Mouse (Mus musculus) thymus, adult 2 months (tissue): Measurements from ENCODE around the gene F11r.

Source experiments
- CTCF ChIP-seq: fragments of 200-500 bp; IDR thresholded peaks from 2 replicates; pipeline ENCODE4 v1.5.1; 2012; ENCODE audit warnings: mild to moderate bottlenecking, control low read depth, low read length, moderate library complexity, borderline replicate concordance; ENCODE audit not compliant: control insufficient read depth, poor library complexity, insufficient read depth; ENCODE audit errors: extremely low read depth
- POLR2A ChIP-seq: fragments of 200-500 bp; IDR thresholded peaks from 2 replicates; pipeline ENCODE4 v1.6.1; 2012; ENCODE audit warnings: mild to moderate bottlenecking, low read length, control low read depth, moderate library complexity; ENCODE audit not compliant: control insufficient read depth, poor library complexity, insufficient read depth; ENCODE audit errors: extremely low read depth

DNA sequence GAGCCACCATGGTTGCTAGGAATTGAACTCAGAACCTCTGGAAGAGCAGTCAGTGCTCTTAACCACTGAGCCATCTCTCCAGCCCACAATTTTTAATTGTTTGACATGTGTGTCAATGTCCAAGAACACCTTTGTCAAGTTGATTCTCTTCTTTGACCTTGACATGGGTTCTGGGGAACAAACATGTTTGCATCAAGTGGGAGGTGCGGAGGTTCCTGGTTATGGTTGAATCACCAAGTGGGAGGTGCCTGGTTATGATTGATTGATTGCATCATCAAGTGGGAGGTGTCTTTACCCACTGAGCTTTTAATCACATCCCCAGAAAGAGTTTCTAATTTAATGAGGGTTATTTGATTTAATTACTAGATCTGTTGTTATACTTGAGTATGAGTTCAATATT lies 20.2 kb downstream of the F11r start:
- no peak for TF ChIP-seq CTCF
- no peak for TF ChIP-seq POLR2A
